Mouse (Mus musculus): ENCODE measurements around the gene Tnpo1.

- TF ChIP-seq CTCF (IDR thresholded peaks at IDR 0.05; ENCODE audit: borderline replicate concordance, extremely low read depth, insufficient read depth, insufficient read length) (no peak), POLR2A (IDR thresholded peaks at IDR 0.05; ENCODE audit: borderline replicate concordance, extremely low read depth, insufficient read depth, insufficient read length, poor library complexity, severe bottlenecking) (no peak)
Measured at GRCm38 (mm10) chr13:98879422-98879821, 46.8 kb downstream of the Tnpo1 start.
